Mouse (Mus musculus) olfactory bulb, adult 2 months (tissue): ENCODE results near the gene Pde6h.

ENCODE experiments used
- CTCF ChIP-seq: fragments of 200-500 bp; IDR thresholded peaks from 2 replicates; pipeline ENCODE4 v1.5.1; 2012; ENCODE audit warnings: low read depth, mild to moderate bottlenecking, low read length, moderate library complexity; ENCODE audit not compliant: insufficient read depth
- POLR2A ChIP-seq: fragments of 200-500 bp; IDR thresholded peaks from 2 replicates; pipeline ENCODE4 v1.6.1; 2012; ENCODE audit warnings: mild to moderate bottlenecking, low read depth, low read length, moderate library complexity; ENCODE audit not compliant: insufficient read depth

DNA sequence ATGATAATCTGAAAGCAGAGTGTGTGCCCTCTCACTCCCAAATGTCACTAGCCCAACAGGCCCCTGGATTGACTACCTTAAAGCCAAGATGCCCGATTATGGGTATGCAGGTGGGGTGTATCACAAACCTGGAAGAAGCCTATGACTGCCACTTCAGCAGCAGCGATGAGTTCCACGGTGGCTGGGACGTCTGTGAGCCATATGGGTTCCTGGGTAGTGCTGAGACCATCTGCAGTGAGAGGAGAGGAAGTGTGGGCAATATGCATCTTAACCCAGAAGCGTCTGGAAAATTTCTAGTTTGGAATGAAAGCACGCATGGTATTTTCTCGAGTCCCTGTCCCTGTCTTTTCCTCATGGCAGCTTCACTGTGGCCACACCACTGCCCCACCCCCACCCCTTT, 2.0 kb upstream of the Pde6h start:
- TF ChIP-seq POLR2A (no peak), CTCF (no peak)
